Mouse (Mus musculus): ENCODE measurements around the gene Hinfp.
"Not testable (repeated sequence)": the region's sequence is repeated elsewhere in the genome, so short reads cannot be mapped to it uniquely, and the experiment has no call there.

The Hinfp gene

GRCm38 (mm10) chr9:44314257-44314547, 8.7 kb upstream of the Hinfp start:
- ATAC-seq (ENCODE audit: insufficient number of reproducible peaks, low FRiP score, low TSS enrichment) = no peak

- no peak for ATAC-seq (ENCODE audit: insufficient number of reproducible peaks, low FRiP score, low TSS enrichment)
These were observed 8.2 kb upstream of the Hinfp start for GRCm38 (mm10) chr9:44313476-44314256.

GRCm38 (mm10) chr9:44311136-44312134, 6.0 kb upstream of the Hinfp start:
- no peak for ATAC-seq (ENCODE audit: insufficient number of reproducible peaks, low FRiP score, low TSS enrichment)

- no peak for ATAC-seq (ENCODE audit: insufficient number of reproducible peaks, low FRiP score, low TSS enrichment)
These were observed 5.3 kb upstream of the Hinfp start for GRCm38 (mm10) chr9:44310750-44311135.

GRCm38 (mm10) chr9:44309756-44310155, 4.3 kb upstream of the Hinfp start:
- no peak for ATAC-seq (ENCODE audit: insufficient number of reproducible peaks, low FRiP score, low TSS enrichment)

- ATAC-seq (ENCODE audit: insufficient number of reproducible peaks, low FRiP score, low TSS enrichment) = no peak
These were observed 1.8 kb upstream of the Hinfp start for GRCm38 (mm10) chr9:44307248-44307647.

- ATAC-seq (ENCODE audit: insufficient number of reproducible peaks, low FRiP score, low TSS enrichment) = no peak
These were observed 1.1 kb upstream of the Hinfp start for GRCm38 (mm10) chr9:44306532-44306931.

- ATAC-seq (ENCODE audit: insufficient number of reproducible peaks, low FRiP score, low TSS enrichment) = not testable (repeated sequence)
These were observed 5.5 kb downstream of the Hinfp start for GRCm38 (mm10) chr9:44300001-44300400.

- ATAC-seq (ENCODE audit: insufficient number of reproducible peaks, low FRiP score, low TSS enrichment) = no peak
These were observed 13.0 kb downstream of the Hinfp start for GRCm38 (mm10) chr9:44292490-44292889.

- no peak for ATAC-seq (ENCODE audit: insufficient number of reproducible peaks, low FRiP score, low TSS enrichment)
These were observed 16.5 kb downstream of the Hinfp start for GRCm38 (mm10) chr9:44288959-44289291.

- peak; percentile 71 for ATAC-seq (ENCODE audit: insufficient number of reproducible peaks, low FRiP score, low TSS enrichment)
These were observed 17.2 kb downstream of the Hinfp start, which contains the start of gene Abcg4 for GRCm38 (mm10) chr9:44288076-44288958. Gene Abcg4, minus strand, starts transcription at chr9:44288615.

- ATAC-seq (ENCODE audit: insufficient number of reproducible peaks, low FRiP score, low TSS enrichment) = peak; percentile 40; the same call in 1 of the 2 replicates
These were observed 17.9 kb downstream of the Hinfp start for GRCm38 (mm10) chr9:44287401-44288075.

- ATAC-seq (ENCODE audit: insufficient number of reproducible peaks, low FRiP score, low TSS enrichment) = no peak
These were observed 18.5 kb downstream of the Hinfp start for GRCm38 (mm10) chr9:44287003-44287400.

- ATAC-seq (ENCODE audit: insufficient number of reproducible peaks, low FRiP score, low TSS enrichment) = no peak
These were observed 19.1 kb downstream of the Hinfp start for GRCm38 (mm10) chr9:44286256-44286850.

- no peak for ATAC-seq (ENCODE audit: insufficient number of reproducible peaks, low FRiP score, low TSS enrichment)
These were observed 22.3 kb downstream of the Hinfp start for GRCm38 (mm10) chr9:44283183-44283582.

- no peak for ATAC-seq (ENCODE audit: insufficient number of reproducible peaks, low FRiP score, low TSS enrichment)
These were observed 35.5 kb downstream of the Hinfp start for GRCm38 (mm10) chr9:44269973-44270372.

GRCm38 (mm10) chr9:44269077-44269476, 36.4 kb downstream of the Hinfp start:
- no peak for ATAC-seq (ENCODE audit: insufficient number of reproducible peaks, low FRiP score, low TSS enrichment)

- no peak for ATAC-seq (ENCODE audit: insufficient number of reproducible peaks, low FRiP score, low TSS enrichment)
These were observed 37.0 kb downstream of the Hinfp start, which contains the start of gene Nlrx1 for GRCm38 (mm10) chr9:44268432-44268831. Gene Nlrx1, minus strand, starts transcription at chr9:44268599.

GRCm38 (mm10) chr9:44268027-44268360, 37.5 kb downstream of the Hinfp start:
- ATAC-seq (ENCODE audit: insufficient number of reproducible peaks, low FRiP score, low TSS enrichment) = peak; percentile 70; the same call in 1 of the 2 replicates

Data from cerebellum, adult (tissue).